Mouse (Mus musculus): ENCODE results near the gene Itih4. TPM values are rescaled to one million over a fixed set of nuclear protein-coding genes. Genes with fewer than 3 reads are reported as not detected.

The Itih4 gene
- not detected for polyA plus RNA-seq (2017; shearing (Covaris generic))

DNA sequence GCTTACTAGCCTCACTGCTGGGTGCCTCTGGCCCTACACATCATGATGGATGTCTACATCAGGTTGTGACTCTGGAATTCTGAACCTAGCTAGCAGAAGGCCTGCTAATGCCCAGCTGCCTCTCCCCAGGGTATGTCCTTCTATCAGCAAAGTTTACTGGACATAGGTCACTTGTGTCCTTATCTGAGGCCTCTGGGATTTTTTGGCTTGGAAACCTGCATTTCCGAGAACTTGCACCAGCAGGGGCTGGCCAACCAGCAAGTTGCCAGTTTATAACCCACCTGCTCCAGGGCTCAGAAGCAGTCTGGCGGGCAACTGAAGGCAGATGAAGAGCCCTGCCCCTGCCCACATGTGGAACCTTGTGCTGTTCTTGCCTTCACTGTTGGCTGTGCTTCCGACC lies at the start of gene Itih4:
Gene Itih4 (plus strand): TSS at position 273 of the 400 bp plus-strand sequence.
- ATAC-seq: no peak

DNA sequence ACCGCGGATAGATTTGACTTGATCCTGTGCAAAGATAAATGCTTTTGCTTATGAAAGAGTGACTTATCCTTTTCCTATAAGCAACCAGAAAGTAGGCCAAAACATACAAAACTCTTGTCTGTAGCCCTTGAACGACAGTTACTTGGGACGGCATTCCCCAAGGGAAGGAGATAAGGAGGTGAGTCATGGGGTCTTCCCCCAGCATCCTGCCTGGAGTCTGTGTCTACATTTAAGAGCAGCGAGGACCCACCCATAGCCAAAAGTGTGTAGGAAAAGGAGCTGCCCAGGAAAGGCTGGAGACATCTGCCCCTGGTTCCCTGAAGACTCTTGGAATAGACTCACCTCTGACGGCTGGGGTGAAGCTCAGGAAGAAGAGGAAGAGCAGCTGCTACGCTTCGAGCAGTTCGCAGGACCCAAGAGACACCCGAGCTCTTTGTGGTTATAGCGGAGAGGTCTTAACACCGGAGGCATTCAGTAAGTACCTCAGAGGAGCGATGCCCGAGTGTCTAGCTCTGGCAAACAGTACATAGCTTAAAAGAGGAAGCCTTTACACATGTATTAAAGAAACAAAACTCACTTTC lies 48.8 kb upstream of the Itih4 start:
- ATAC-seq: no peak

DNA sequence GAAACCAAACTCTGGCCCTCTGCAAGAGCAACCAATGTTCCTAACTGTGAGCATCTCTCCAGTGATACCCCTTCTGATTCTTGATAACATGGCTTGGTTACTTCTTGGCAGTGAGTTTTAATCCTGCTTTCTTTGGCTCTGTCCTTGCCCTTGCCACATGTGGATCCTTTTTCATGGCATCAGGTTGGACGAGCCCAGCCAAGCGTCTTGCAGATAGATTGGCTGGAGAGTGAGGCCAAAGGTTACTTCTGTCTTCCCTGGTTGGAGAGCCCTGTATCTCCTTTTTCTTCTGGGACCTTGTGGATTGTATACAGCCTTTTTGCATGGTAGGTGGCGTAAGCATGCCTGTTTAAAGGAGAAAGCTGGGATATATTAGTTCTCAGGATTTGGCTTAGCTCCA lies 42.6 kb upstream of the Itih4 start:
- no peak for ATAC-seq

DNA sequence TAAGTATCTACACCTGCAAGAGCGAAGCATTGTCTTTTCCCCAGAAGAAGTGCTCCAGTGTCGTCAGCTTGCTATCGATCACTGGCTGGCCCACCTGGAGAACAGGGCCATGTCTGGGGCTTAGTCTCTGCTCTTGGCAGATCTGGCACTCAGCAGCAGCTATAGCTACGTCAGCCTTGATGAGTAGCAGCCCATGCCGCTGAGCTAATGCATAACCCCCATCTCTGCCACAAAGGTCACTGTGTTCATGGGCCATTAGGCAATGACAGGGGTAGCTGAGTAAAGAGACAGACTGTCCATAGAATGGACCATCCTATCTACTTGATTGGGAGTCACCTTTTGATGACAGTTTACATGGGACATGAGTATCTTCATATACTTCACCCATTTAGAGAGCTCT lies 35.8 kb upstream of the Itih4 start:
- no peak for ATAC-seq

DNA sequence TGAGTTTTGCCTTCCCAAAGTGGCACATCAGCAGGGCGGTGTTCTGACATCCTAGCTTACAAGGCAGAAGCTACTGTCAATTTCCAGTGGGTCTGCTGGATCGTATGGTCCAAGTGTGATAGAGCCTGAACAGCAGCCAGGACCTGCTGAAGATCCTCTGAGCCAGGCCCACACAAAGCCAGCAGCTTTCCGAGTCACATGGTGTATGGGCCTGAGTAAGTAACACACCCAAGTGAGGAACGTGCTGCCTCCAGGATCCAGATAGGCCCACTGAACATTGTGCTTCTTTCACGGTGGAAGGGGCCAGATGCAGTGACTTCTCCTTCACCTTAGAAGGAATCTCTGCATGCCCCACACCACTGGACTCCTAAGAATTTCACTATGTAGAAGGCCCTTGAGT lies 34.0 kb upstream of the Itih4 start:
- no peak for ATAC-seq

DNA sequence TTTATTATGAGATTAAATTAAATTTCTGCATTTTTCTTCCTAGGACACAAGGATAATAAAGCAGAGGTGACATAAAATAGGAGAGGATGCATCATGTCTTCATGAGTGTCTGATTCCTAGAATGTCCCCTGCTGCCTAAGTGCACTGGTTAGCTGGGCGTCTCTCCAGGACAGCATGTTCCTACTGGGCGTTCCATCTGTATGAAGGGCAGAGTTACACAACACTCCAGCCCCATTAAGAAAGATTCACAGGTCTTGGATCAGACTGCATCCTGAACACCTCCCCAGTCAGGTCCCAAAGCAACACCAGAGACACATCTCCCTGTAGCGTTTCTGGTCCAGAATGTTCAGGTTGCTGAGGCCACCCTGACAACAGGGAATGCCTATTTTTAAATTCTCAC lies 31.0 kb upstream of the Itih4 start:
- no peak for ATAC-seq

DNA sequence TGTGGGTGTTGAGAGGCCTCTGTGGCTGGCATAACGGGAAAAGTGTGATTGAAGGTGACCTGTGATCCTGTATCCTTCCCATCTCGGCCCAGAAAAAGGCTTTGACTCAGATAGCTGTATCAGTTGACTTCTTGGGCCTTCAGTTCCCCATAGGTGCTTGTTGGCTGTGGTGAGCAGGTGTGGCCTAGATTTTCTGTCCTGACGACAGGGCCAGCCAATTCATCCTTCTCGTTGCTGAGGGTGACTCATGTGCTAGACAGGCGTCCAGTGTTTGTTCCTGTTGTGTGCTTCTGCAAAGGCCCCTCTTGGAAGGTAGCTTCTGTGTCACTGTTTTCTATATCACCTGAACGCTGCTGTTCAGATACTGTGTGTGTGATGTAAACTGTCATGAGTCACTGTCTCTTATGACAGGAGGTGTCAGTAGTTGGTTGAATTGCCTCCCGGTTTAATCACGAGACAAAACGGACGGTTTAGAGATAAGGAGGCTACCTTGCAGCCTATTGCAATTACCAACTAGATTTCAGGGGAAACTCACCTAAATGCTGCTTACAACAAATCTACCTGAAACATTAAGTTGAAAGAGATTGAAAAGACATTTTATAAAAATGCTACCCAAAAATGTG lies 29.3 kb upstream of the Itih4 start:
- no peak for ATAC-seq

DNA sequence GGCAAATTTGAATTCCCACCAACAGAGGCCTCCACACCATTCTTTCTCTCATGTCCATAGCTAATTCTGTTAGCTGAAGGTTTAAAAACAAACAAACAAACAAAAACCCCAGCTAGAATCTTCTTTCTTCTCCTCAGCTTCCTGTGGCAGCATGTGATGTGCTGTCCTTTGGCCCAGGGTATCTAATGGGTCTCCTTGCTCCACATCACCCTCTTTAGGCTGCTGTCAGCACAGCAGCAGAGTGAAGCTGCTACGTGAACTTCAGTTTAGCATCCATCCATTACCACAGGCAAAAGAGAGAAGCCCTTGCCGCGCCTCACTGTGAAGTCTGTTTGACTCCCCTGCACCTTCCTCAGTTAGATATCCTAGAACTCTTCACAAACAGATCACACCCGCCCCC lies 28.3 kb upstream of the Itih4 start:
- ATAC-seq: no peak

DNA sequence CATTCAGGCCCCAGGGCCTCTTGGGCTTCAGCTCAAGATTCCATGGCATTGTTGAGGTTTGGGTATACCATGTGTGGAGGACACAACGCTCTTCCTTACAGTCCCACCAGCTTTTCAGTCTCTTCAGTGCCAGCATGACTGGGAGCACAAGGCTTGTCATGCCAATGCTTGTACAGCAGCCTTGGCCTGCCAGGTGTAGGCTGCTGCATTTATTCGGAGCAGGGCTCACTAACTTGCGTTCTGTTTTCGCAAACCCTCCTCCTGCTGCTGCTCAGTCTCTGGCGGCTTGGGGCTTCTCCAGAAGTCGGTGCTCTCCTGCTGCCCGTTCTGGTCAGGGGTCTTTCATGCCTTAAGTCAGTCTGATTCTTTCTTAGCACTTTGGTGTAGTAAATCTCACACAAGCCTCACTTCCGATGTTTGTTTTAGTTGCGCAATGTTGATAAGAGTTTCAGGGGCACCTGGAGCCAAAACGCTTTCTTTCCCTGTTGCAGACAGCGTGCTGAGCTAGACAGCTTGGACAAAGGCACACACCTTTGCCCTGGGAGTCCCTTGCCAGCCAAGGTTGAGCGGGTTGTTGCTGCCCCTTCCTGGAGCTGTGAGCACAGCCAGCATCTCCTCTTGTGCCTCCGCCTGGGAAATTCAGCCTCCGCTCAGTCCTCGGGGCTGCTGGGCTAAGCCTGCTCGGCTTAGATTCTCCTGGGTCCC lies 24.7 kb upstream of the Itih4 start:
- ATAC-seq: no peak

DNA sequence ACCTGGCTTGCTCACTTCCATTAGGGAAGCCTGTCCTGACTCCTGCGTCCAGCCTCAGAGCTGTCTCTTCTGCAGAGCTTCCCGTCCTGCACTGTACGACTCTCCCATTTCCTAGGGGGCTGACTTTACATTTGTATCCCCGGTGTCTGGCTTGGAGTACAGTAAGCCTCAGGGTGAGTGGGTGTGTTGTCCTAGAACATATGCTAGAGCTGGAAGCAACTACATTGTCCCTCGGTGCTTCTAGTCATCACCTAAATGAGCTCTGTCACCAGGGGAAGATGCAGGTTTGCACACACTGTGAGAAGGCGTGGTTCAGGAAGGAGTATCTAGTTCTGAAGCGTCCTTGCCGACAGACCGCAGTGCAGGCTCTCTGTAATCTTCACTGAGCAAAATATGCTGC lies 23.9 kb upstream of the Itih4 start:
- no peak for ATAC-seq

DNA sequence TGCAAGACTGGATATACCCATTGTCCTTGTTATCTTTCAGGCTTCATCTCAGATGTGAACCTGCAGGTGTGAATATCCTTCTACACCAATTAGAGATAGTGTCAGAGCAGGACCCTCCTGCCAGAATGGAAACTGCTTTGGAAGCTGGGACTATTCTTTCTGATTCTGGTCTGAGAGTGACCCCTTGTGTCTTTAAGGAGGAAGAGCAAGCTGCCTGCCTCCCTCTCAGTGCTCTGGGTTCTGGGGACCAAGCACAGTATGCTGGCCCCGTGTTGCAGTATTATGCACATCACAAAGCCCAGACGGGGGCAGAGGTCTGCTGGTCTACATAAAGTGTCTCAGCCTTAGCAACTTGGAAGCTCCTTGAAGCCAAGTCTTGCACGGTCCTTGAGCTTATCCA lies 21.0 kb upstream of the Itih4 start:
- no peak for ATAC-seq

DNA sequence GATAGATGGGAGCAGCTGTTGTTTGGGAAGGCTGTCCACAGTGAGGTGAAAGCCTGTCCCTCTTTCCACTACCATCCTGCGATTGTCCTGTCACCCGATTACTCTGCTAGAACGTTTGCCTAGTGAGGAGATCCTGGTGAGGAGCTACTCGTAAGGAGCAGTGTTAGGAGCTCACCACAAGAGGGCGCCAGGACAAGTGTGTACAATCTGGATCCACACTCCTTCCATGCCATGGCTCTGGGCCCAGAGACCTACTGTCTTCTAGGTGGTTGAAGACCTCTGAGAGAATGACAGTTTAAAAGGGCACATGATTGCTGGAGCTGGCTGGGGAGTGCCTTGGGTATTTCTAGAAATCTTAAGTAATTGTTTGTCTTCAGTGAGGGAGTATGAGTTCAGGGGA lies 19.2 kb upstream of the Itih4 start:
- ATAC-seq: no peak

DNA sequence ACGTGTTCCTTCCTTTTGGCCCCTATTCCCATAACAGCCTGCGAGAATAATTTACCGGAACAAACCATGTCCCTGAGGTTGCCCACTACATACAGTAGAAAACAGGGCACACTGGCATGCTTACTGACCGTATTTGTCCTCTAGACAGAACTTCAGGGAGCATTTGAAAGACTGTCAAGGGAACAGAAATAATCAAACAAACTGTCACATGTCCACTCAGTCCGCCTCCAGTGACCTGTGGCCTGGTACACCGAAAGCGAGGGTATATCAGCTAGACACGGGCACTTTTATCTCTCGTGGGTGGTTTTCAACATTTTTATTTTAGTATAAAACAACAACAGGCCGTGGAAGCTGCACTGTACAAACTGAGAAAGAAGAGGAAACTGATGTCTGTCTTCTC lies 17.4 kb upstream of the Itih4 start:
- ATAC-seq: no peak

DNA sequence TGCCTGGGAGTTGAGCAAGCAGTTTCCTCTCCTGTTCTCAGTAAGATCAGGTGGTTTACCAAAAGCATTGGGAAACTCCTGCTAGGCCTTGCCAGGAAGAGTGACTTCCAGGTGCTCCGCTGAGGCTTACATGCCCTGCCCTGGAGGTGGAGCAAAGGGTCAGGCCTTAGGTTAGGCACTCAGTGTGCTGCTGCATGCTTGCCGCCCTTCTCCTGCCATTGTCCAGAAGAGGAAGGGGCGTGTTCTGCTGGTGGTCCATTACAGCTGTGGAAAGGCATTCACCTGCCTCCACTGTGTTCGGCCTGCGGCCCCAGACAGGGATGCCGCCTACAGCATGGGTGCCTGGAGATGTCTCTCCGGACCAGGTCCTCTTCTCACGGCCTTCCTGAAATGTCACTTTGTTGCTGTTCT lies 16.9 kb upstream of the Itih4 start:
- no peak for ATAC-seq

DNA sequence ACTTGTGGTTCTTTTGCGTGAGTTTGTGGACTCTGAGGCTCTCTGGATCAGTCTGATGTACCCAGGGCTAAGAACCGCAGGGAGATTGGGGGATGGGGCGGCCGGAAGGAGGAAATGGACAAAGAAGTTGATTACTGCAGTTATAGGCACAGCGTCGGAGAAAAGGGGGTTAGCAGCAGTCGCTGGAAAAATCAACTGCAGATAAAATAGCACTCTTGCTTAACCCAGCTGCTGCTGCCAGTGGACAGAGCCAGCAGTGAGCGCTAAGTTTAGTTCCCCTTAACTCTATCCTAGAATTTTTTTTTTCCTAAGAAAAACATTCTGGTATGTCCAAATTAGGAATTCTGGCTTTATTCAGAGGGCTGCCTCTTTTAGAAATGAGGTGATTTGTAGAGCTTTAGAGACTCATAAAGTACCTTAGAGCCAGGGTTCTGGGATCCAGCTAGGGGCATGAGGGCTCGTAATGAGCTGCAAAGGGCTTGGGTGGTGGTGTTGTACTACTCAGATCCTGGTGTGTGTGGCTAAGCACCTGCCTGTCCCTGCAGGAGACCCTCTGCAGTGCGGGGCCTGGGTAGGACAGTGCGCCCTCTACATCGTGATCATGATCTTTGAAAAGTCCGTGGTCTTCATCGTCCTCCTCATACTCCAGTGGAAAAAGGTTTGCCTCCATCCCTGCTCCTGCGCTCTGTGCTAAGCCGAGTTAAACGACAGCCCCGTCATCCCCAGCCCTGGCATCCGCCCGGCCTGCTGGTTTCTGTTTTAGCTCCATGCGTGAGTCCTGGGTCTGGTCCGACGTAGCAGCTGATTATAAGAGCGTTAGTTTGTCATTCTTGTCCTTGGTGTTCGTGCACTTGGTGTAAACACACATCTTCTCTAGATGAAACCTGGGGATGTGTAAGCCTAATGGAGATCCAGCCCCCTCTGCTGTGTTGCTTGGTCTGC lies 15.8 kb upstream of the Itih4 start:
- no peak for ATAC-seq

DNA sequence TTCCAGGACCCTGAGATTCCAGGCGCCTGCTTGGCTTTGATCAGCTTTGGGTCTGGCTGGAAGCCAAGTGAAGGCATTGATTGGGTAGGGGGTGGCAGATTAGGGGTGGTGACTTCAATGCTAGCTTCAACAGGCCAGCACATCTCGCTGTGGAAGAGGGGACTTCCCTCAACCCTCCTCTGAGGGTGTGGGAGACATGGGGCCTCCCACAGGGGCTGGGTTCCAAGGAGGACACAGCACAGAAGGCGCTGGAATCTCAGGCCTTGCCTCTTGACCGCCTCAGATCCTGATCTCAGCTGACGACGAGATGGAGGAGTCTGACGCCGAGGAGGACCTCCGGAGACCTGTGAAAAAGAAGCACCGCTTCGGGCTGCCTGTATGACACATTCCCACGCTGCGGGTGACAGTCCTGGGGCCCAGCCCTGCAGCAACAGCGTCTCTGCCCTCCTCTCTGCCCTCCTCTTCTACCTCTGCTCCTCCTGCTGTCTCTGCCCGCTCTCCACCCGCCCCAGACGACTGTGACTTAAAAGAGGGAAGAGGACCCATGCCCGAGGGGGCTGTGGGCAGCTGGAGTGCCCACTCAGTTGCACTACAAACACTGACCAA lies 12.1 kb upstream of the Itih4 start:
- no peak for ATAC-seq

DNA sequence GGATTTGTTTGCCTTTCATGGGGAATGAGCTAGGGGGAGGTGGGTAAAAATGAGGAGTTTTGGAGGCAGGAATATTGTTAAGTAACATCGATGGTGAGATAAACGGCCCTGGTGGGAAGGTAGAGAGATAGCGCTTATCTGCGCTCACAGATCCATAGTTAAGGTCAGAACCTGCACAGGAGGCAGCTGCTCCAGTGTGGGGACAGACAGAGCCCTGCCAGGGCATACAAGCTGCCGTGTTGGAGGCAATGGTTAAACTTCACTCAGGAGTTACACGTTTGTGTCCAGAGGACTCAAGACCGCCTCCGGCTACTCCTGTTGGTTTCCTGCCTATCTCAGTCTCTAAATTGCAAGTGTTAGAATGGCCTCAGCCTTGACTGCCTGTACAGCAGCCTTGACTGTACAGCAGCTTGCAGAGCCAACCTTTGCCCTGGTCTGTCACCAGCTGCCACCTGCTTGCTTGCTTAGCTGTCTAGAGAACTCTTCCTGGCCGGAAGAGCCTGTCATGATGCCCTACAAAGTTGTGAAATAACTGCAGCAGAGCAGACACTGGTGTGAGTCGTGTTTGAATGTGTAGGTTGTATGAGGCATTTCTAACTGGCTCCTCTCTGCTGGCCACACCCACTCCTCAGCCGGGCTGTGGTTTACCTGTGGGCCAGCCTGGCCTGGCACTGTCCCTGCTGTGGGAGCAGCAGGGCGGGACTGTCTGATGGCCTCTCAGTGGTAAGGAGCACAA lies 11.0 kb upstream of the Itih4 start:
- ATAC-seq: no peak

DNA sequence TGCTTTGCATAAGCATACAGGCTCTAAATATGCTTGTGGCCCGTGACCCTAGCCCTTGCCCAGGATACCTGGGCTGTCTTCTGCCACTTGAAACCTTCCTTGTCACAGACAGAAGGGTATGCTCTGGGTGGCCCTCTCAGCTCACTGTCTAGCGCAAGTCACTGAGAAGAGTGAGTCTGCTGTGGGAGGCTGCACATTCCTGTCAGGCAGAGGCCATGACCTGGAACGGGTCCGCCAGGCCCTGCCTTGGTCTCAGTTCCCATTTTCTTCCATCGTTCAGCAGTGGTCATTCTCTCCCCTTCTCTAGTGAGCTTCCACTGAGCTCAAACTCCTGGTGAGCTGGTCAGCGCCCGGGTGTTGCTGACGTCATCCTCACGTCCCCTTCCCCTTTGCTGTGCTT lies 10.3 kb upstream of the Itih4 start:
- ATAC-seq: no peak

DNA sequence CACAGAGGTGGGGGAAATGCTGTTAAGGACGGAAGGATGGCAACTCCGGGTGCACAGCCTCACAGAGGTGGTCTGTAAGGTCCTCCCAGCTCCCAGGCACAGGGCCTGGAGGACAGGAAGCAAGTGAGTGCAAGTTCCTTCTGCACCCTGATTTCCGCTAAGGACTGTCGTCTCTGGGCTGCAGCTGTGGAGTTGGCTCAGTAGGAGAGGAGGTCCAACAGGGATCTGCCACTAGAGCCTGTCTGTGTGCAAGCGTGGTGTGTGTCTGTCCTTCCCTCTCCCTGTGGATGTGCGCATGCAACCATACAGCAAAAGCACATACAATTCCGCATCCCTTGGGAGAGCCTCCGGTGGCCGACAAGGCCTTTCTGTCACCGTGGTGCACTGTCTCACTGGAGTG lies 9.8 kb upstream of the Itih4 start:
- no peak for ATAC-seq

DNA sequence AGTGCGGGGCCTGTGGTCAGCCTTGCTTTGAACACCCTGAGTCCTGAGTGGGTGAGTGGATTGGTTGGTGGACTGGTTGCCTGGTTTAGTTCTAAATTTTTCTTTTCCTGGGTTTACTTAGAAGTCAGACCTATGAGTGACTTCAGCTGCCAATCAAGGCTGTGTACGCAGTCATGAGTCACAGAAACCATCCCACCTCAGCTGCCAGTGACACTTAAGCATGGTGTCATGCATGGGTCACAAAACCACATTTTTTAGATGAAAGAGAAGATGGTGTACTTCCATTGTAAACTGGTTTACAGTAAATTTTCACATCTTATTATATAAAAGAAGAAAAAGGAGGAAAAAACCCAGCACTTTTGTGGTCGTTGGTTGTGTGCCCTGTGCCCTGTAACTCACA lies 8.4 kb upstream of the Itih4 start:
- ATAC-seq: peak; percentile 28

DNA sequence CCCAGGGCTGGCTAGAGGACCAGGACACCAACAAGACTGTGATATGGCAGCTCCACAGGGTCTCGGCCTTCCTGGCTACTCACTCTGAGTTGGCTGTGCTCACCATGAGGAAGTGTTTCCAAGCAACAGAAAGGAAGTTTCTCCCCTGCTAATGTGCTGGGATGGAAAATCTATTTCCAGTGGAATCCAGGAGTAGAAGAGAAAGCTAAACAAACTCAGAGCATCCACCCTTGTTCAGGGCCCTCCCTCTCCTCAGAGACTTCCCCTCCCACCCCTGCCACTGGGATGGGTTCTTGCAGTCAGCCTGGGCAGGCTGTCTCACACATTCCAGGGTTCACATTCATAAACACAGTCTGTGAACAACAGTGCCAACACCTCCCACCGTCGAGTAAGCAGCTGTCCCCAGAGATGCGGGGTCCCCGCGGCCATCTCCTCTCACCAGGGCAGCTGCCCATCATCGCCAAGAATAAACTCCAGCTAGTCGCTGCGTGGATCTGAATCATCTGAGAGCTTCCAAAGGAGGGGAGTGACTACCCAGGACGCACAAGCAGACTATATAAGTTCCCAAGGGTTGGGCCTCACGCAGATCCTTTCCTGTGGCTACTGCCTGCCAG lies 7.2 kb upstream of the Itih4 start, which contains the start of gene Mustn1:
Gene Mustn1 (plus strand): TSS at position 243 of the 614 bp plus-strand sequence.
- no peak for ATAC-seq

DNA sequence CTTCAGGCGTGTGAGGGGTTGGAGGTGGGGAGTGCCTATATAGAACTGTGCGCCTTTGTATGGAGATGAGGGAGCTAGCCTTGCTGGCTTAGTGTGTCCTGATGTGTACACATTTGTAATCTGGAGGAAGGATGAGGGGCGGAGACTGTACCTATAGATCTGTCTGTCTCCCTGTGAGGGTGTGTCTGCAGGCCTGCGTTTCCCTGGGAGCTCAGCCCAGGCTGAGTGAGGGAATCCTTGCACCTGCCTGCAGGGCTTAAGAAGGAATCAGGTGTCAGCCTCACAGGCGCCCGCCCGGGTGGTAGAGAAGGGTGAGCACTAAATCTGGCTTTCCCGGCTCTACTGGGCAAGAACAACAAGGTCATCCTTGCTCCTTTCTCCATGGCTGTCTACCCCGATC lies 6.5 kb upstream of the Itih4 start:
- ATAC-seq: no peak
